Mouse (Mus musculus) gonadal fat pad, adult 2 months (tissue): ENCODE measurements around the gene Espn. TPM values are rescaled to one million over a fixed set of nuclear protein-coding genes. Genes with fewer than 3 reads are reported as not detected.

Experiments
- DNase-seq: peaks from one replicate; pipeline ENCODE4 v3.0.0-alpha.2; 2012; ENCODE audit warnings: low read depth
- polyA plus RNA-seq: library from polyadenylated mRNA; depleted of rRNA; stranded (reverse); fragments of >200 nt; gene quantifications from 2 replicates; pipeline ENCODE4 v1.2.3, GENCODE M21; 2012

The Espn gene
- polyA plus RNA-seq, 1 experiment, result 83.7 TPM

DNA sequence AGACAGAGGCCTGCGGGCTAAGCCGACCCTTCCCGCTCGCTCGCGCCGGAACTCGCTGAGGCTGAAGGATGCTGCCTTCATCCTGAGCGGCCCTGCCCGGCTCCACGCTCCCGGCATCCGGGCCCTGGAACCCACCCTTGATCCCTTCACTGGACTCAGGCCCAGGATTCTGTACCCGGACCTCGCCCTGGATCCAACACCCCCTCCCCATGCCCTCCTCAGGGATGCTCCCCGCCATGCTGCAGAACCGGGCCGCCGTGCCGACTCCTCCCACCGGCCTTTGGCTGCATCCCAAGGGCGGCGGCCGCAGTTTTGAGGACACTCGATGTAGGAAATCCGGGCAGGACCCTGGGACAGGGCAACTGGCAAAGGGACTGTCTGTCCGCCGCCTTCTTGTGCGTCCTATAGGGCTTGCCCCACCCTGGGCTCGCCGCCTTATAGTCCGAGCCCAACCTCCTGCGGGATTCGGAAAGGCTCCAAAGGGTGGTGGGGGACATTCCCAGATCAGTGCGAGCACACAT, 26.2 kb upstream of the Espn start:
- no peak for DNase-seq

DNA sequence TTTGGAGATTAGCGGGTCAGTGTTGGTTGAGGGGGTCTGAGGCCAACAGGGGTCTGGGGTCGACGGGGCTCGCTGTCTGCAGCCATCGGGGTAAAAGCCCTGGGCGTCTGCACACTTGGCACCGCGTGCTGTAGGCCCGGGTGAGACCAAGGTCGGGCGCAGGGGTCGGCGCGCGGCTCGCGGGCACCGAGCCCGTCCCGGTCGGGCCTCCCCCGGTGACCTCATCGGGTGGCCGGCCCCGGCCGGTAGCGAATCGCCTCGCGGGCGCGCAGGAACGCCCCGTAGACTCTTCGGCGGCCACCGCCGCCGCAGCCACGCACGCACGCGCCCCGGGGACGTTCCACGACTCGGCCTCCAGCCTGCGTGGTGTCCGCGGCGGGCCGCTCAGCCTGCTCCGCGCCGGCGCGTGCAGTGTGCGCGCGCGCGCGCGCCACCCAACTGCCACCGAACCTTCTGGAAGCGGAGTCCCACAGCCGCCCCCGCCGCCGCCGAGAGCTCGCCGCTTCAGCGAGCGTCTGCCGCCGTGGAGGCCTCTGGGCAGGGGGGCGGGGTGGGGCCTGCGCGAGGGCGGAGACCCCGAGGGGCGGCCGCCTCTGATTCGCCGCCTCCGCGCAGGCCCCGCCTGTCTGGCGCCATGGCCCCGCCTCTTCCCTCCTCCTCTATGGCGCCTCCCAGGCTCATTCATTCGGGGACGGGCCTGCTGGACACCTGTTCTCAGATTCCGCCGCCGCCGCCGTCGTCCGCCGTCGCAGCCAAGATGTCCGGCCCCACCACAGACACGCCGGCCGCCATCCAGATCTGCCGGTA, 25.6 kb upstream of the Espn start, which contains the start of gene Acot7:
TSS of gene Acot7 (plus strand) at position 598 of the 807 bp plus-strand sequence.
- no peak for DNase-seq

DNA sequence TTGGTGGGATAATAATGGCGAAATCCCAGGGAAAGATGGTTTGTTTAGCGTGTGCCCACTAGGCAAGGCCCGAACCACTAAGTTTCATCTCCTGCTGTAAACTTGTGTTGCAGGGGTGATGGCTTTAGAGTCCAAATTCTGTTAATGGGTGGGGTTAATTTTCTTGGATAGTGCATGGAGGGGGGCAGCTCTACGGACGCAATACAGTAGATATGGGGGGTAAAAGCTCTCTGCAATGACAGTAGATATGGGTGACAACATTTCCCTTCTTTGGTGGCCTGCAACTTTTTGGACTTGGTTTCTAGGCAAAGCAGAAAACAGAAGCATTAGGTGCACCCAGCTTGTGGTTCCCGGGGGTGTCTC, 25.0 kb upstream of the Espn start:
- no peak for DNase-seq

GRCm38 (mm10) chr4:152176638-152177037, 24.5 kb upstream of the Espn start:
- DNase-seq, result no peak

GRCm38 (mm10) chr4:152173956-152174355, 21.8 kb upstream of the Espn start:
- no peak for DNase-seq

DNA sequence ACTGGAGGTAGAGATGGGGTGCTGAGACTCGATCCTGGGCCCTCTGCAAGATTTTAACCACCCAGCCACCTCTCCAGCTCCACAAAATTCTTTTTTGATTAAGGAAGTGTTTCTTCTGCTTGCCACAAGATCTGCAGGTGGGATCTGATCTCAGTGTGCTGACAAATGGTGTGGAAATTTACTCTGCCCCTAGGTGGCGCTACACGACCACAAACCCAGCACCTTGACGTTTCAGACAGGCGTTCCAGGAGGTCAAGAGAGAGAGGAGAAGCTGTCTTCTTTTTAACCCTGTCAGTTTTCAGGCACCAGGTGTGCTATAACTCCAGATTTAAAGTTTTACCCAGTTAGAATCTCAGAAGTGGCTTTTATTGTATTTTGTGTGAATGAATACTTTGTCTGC, 20.9 kb upstream of the Espn start:
- no peak for DNase-seq

- no peak for DNase-seq
Measured at GRCm38 (mm10) chr4:152171543-152171942, 19.4 kb upstream of the Espn start.

- DNase-seq, result no peak
Measured at GRCm38 (mm10) chr4:152170286-152170685, 18.1 kb upstream of the Espn start.

GRCm38 (mm10) chr4:152169103-152169502, 16.9 kb upstream of the Espn start:
- DNase-seq, result no peak

DNA sequence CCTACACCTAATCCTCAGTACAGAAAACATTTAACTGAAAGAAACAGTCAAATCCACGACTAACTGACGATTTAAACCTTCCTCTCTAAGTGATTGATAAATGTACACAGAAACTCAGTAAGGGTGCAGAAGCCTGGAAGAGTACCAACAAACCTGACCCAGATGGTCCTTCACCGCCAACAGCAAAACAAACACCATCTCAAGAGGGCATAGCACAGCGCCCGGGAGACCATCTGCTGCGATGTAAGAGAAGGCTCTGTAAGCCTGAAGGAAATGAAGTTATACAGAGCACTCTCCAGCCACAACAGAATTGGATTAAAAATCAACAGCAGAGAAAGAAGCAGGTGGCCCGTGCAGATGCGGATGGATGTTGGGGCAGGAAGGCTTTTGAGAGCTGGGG, 15.9 kb upstream of the Espn start:
- DNase-seq, result no peak

GRCm38 (mm10) chr4:152165036-152165931, 13.1 kb upstream of the Espn start:
- DNase-seq, result no peak

DNA sequence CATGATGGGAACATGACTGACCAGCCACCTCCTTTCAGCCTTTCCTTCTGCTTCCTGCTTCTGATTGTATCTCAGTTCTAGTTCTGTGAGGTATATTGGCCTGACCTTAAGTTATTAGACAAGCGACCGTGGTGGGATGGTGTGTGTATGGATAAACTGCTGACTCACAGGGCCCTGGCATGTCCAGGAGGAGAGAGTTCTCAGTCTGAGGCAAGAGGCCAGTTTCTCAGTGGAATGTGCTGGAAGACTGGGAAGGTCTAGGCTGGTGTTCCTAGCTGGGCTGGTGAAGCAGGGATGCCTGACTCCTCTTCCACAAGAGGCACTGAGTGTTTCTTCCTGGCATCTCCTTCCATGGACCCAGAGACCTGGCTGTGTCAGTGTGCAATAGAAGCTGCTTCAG, 10.6 kb upstream of the Espn start:
- no peak for DNase-seq

DNA sequence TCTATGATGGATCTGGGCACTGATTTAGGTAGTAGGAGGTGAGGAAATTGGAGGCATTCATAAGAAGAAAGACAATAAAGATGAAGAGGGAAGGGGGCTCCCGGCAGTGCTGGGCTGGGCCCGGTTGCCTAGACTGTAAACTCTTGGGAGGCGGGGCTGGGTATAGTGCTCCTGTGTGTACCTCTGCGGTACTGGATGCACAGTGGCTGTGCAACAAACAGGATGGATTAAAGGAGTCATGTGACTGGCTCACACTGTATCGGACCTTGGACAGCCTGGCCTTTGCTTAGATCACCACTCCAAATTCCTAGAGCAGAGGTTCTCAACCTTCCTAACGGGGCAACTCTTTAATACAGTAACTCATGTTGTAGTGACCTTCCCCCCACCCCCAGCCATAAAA, 9.4 kb upstream of the Espn start:
- DNase-seq, result no peak

GRCm38 (mm10) chr4:152160748-152161147, 8.6 kb upstream of the Espn start:
- no peak for DNase-seq

DNA sequence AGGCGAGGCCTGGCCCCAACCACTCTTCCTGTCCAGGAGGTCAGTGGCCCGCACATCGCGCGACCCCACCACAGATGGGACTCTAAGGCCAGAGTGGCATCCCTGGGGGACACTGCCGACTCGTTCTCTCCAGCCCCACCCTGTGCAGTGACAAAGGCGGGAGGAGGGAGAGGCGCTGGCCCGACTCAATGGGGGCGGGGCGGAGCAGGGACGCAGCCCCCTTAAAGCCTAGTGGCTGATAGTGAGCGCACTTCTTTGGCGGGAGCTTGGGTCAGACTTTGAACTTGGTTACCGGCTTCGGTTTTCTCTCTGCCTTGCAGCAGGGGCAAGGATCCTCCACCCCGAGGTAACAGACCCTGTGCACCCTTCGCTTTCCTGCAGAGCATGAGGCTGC, 7.1 kb upstream of the Espn start:
- DNase-seq, result no peak

DNA sequence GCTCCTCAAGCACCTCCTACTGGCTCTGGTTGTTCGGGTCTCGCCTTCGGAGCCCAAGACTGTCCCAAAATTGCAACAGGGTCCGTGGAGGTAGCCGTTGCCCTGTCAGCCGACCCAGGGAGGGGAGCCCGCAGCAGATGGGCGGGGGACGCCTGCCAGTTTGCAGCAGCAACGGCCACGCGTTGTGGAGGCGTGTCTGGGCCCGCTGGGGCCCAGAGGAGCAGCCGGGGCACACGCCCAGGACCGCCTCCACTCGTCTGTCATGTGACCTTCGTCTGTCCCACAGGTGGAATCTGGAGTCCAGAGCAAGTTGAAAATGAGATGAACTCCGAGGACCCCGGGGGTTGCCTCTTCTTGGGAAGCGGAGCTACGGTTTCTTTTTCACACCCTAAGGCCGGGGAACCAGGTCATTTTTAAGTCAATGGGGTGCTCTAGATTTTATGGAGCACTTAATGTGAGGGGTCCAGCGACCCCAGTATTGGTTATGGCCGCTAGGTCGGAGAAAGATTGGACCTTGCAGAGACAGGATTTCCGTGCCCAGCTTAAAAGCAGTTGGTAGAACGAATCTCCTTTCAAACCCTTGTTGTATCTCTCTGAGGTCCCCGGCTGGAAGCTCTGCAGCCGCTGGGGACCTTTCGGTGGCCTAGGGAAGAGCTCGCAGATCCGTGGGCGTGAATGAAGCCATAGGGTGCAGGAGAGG, 6.6 kb upstream of the Espn start, which contains the start of gene Hes2:
TSS of gene Hes2 (plus strand) at position 283 of the 700 bp plus-strand sequence.
- DNase-seq, result no peak

- DNase-seq, result no peak
Measured at GRCm38 (mm10) chr4:152157779-152158584, 5.8 kb upstream of the Espn start.

- no peak for DNase-seq
Measured at GRCm38 (mm10) chr4:152155019-152155418, 2.8 kb upstream of the Espn start.

DNA sequence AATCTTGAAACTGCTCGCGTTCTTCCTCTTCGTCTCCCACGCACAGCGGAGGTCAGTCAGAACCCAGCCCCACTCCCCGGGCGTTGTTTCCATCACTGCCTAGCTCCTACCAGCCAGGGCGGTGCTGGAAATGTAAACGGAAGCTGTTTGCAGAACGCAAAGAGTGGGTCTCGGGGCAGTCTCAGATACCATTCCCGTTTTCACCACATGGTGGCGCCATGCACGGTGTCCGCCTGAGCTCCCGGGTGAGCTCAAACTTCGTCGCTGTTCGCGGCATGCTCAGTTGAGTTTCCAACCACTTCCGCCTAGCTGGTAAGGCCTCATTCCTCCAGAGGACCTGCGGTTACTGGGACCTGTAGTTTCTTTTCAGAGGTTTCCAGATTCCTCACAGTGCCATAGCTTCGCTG, 1.6 kb upstream of the Espn start:
- no peak for DNase-seq

- DNase-seq, result no peak
Measured at GRCm38 (mm10) chr4:152151451-152151965, 663 bp downstream of the Espn start.

GRCm38 (mm10) chr4:152150546-152150945, 1.6 kb downstream of the Espn start:
- DNase-seq, result no peak
